ENCODE assay signal across 9 mouse cellular contexts in genomic region chr5:24261098-24261497, GRCm38 (mm10).
A peak's percentile ranks its signal among the peaks of the same experiment; 100 is the strongest.
DNase-seq lines count a peak whose midpoint lies in the region; ATAC-seq and TF ChIP-seq lines count a peak whose summit lies in the region.
"Had no signal": no experiment of that assay in that cellular context is flagged by ENCODE, and none has a peak within 500 bp of the region (broad histone marks: within the 10 kb centered on the region; RNA-seq: fewer than 3 reads in every experiment).

No protein-coding gene starts in this region.

- peak; percentile 86 for TF ChIP-seq CTCF in cortical plate, adult 2 months (IDR thresholded peaks at IDR 0.05; ENCODE audit: extremely low read depth, insufficient read depth, low read length)

- no peak overlapping the region for H3K4me2 ChIP-seq in limb, embryonic 11.5 days (ENCODE audit: low read depth, severe bottlenecking)
- H3K4me2 ChIP-seq: embryonic facial prominence, embryonic 12.5 days had no signal

- no peak overlapping the region for H3K27ac ChIP-seq in cortical plate, adult 2 months (ENCODE audit: insufficient read depth, low read length)
- H3K27ac ChIP-seq in limb, embryonic 11.5 days (replicated peaks; ENCODE audit: low read depth, low read length) = no peak overlapping the region
- H3K27ac ChIP-seq: embryonic facial prominence, embryonic 12.5 days had no signal

- H3K4me3 ChIP-seq in cortical plate, adult 2 months (ENCODE audit: insufficient read depth, low read length) = no peak overlapping the region
- no peak overlapping the region for H3K4me3 ChIP-seq in limb, embryonic 11.5 days (ENCODE audit: low read depth, low read length)
- H3K4me3 ChIP-seq: embryonic facial prominence, embryonic 12.5 days had no signal

- TF ChIP-seq POLR2A in cortical plate, adult 2 months (IDR thresholded peaks at IDR 0.05; ENCODE audit: extremely low read depth, insufficient read depth, low read length) = no peak

- H3K27me3 ChIP-seq in limb, embryonic 11.5 days (ENCODE audit: control insufficient read depth, insufficient read depth, low read length) = no peaks in the 10 kb centered on the region
- H3K27me3 ChIP-seq: embryonic facial prominence, embryonic 12.5 days had no signal

- no peaks in the 10 kb centered on the region for H3K36me3 ChIP-seq in limb, embryonic 11.5 days (ENCODE audit: control insufficient read depth, insufficient read depth, low read length)
- H3K36me3 ChIP-seq: embryonic facial prominence, embryonic 12.5 days had no signal

- H3K4me1 ChIP-seq in cortical plate, adult 2 months (ENCODE audit: control insufficient read depth, insufficient read depth, low read length) = no peaks in the 10 kb centered on the region
- H3K4me1 ChIP-seq in limb, embryonic 11.5 days (ENCODE audit: control insufficient read depth, insufficient read depth, low read length) = no peaks in the 10 kb centered on the region

- ATAC-seq in activated CD4-positive, CD25-positive, alpha-beta regulatory T cell, adult 4 months = peak; percentile 83
- ATAC-seq in limb, embryonic 11.5 days (ENCODE audit: insufficient number of reproducible peaks, low FRiP score, low TSS enrichment, low read depth) = no peak

- peak; percentile 80 for DNase-seq in 416B (ENCODE audit: low read depth)
- DNase-seq in gastrocnemius, adult 8-10 months (ENCODE audit: low spot score in 2 of 2) = peak; percentile 33 to 50
- DNase-seq in kidney, adult 8-10 months = peak; percentile 34 to 72
- DNase-seq in limb, embryonic 11.5 days (ENCODE audit: low spot score) = peak; percentile 85
- peak; percentile 77 for DNase-seq in naive thymus-derived CD4-positive, alpha-beta T cell, adult 2 months (ENCODE audit: low read depth)
- peak; percentile 31 to 76 for DNase-seq in spleen, postnatal 4 days (ENCODE audit: low spot score in 2 of 2)

- H3K9ac ChIP-seq in limb, embryonic 11.5 days (ENCODE audit: low read length) = no peak overlapping the region
- H3K9ac ChIP-seq: embryonic facial prominence, embryonic 12.5 days had no signal

- 18% methylated on average over 7 of the region's 7 CpGs for WGBS in limb, embryonic 11.5 days

- H3K9me3 ChIP-seq in limb, embryonic 11.5 days (ENCODE audit: control insufficient read depth, low read length) = no peaks in the 10 kb centered on the region
